ENCODE assay signal across 17 mouse cellular contexts in genomic region chr1:36723146-36724056, GRCm38 (mm10). TPM values are rescaled to one million over a fixed set of nuclear protein-coding genes. Genes with fewer than 3 reads are reported as not detected.
DNase-seq lines count a peak whose midpoint lies in the region; ATAC-seq and TF ChIP-seq lines count a peak whose summit lies in the region.
"Had no signal": no experiment of that assay in that cellular context is flagged by ENCODE, and none has a peak within 500 bp of the region (broad histone marks: within the 10 kb centered on the region; RNA-seq: fewer than 3 reads in every experiment).

No protein-coding gene starts in this region.

- WGBS in kidney, embryonic 16.5 days = 47% methylated on average over 16 of the region's 16 CpGs
- 26% methylated on average over 16 of the region's 16 CpGs for WGBS in thymus, adult 2 months
- 78% methylated on average over 16 of the region's 16 CpGs for WGBS in midbrain, embryonic 15.5 days

- H3K9ac ChIP-seq in kidney, embryonic 16.5 days (replicated peaks; ENCODE audit: low read length) = no peak overlapping the region
- H3K9ac ChIP-seq in midbrain, embryonic 15.5 days = no peak overlapping the region
- H3K9ac ChIP-seq: embryonic facial prominence, embryonic 15.5 days; liver, embryonic 14.5 days had no signal

- no peak for ATAC-seq in kidney, embryonic 16.5 days (ENCODE audit: low FRiP score, low TSS enrichment)
- peak; percentile 91 for ATAC-seq in inflammation-experienced regulatory T-cells, adult 6 months
- no peak for ATAC-seq in megakaryocyte-erythroid progenitor cell, adult 5-6 weeks (replicated peaks; ENCODE audit: low FRiP score, low TSS enrichment, poor library complexity, severe bottlenecking)
- no peak for ATAC-seq in midbrain, embryonic 15.5 days (replicated peaks)

- H3K4me3 ChIP-seq in kidney, embryonic 16.5 days (ENCODE audit: low read length) = no peak overlapping the region
- H3K4me3 ChIP-seq in thymus, adult 2 months (ENCODE audit: control insufficient read depth, insufficient read depth, low read length) = no peak overlapping the region
- no peak overlapping the region for H3K4me3 ChIP-seq in midbrain, embryonic 15.5 days
- H3K4me3 ChIP-seq: embryonic facial prominence, embryonic 15.5 days had no signal

- no peak for TF ChIP-seq CTCF in thymus, adult 2 months (IDR thresholded peaks at IDR 0.05; ENCODE audit: borderline replicate concordance, control insufficient read depth, extremely low read depth, insufficient read depth, low read length, poor library complexity)

- peak; percentile 14 for DNase-seq in kidney, postnatal 10 days
- DNase-seq in T-cell, adult 2 months (ENCODE audit: low spot score) = peak; percentile 77
- DNase-seq in thymus, adult 2 months = peak; percentile 16
- no peak for DNase-seq in gastrocnemius, postnatal 36 days
- DNase-seq: cerebellum, adult 18-20 months; heart, postnatal 4 days; kidney, adult 8-10 months; right cerebral cortex, postnatal 14 days had no signal

- 0 out of 2 replicates have a peak, but pooled peaks cover 3% of the 10 kb centered on the region for H3K4me1 ChIP-seq in kidney, embryonic 16.5 days (ENCODE audit: insufficient read depth, low read length)
- peaks cover 30% of the 10 kb centered on the region for H3K4me1 ChIP-seq in thymus, adult 2 months (replicated peaks; ENCODE audit: control insufficient read depth, insufficient read depth, low read length)
- no peaks in the 10 kb centered on the region for H3K4me1 ChIP-seq in midbrain, embryonic 15.5 days

- H3K27ac ChIP-seq in kidney, embryonic 16.5 days (ENCODE audit: low read length) = no peak overlapping the region
- peak overlapping the region; percentile 45; the same call in 1 of the 2 replicates for H3K27ac ChIP-seq in thymus, adult 2 months (ENCODE audit: control insufficient read depth, insufficient read depth, low read length)
- H3K27ac ChIP-seq in midbrain, embryonic 15.5 days = no peak overlapping the region
- H3K27ac ChIP-seq: liver, embryonic 14.5 days had no signal

- intact Hi-C loops in gastrocnemius, postnatal 36 days (cut with DNase I) = no loop called here

- H3K4me2 ChIP-seq in kidney, embryonic 16.5 days (replicated peaks; ENCODE audit: low read depth, low read length) = no peak overlapping the region
- H3K4me2 ChIP-seq in midbrain, embryonic 15.5 days = no peak overlapping the region
- H3K4me2 ChIP-seq: embryonic facial prominence, embryonic 15.5 days; midbrain, embryonic 11.5 days had no signal

- no peaks in the 10 kb centered on the region for H3K27me3 ChIP-seq in kidney, embryonic 16.5 days (ENCODE audit: insufficient read depth, low read length)
- no peaks in the 10 kb centered on the region for H3K27me3 ChIP-seq in thymus, adult 2 months (ENCODE audit: control insufficient read depth, insufficient read depth, low read length)
- no peaks in the 10 kb centered on the region for H3K27me3 ChIP-seq in midbrain, embryonic 15.5 days (replicated peaks)
- H3K27me3 ChIP-seq: embryonic facial prominence, embryonic 15.5 days had no signal

- TF ChIP-seq POLR2A in thymus, adult 2 months (IDR thresholded peaks at IDR 0.05; ENCODE audit: control insufficient read depth, extremely low read depth, insufficient read depth, low read length, poor library complexity) = no peak

- no peaks in the 10 kb centered on the region for H3K36me3 ChIP-seq in kidney, embryonic 16.5 days (ENCODE audit: insufficient read depth, low read length)
- H3K36me3 ChIP-seq in thymus, adult 2 months (ENCODE audit: control insufficient read depth, insufficient read depth, low read length) = no peaks in the 10 kb centered on the region
- no peaks in the 10 kb centered on the region for H3K36me3 ChIP-seq in midbrain, embryonic 15.5 days (replicated peaks)
- H3K36me3 ChIP-seq: embryonic facial prominence, embryonic 15.5 days had no signal

- no peaks in the 10 kb centered on the region for H3K9me3 ChIP-seq in kidney, embryonic 16.5 days (ENCODE audit: low read length)
- no peaks in the 10 kb centered on the region for H3K9me3 ChIP-seq in midbrain, embryonic 15.5 days
- H3K9me3 ChIP-seq: embryonic facial prominence, embryonic 15.5 days had no signal

RNA-seq across cellular contexts. Expression of gene Actr1b, which starts 9.2 kb away (rescaled TPM):
- polyA plus RNA-seq in kidney, embryonic 16.5 days (2015; fragmentation: Nextera tagmentation; extraction: Ambion mirVana) = 118 and 123 TPM in 2 replicates
- polyA plus RNA-seq in inflammation-experienced regulatory T-cells, adult 6 months (2017; shearing (Covaris generic)) = 10 to 100 TPM; 37.4 to 47.1 (median 41.0) TPM
- 182 and 213 TPM in 2 replicates for polyA plus RNA-seq in thymus, adult 2 months (2012; rRNA removed)
- total RNA-seq in megakaryocyte-erythroid progenitor cell, adult 5-6 weeks (2014; fragmentation: Nextera tagmentation) = 45.8 and 49.2 TPM in 2 replicates
- 49.1 and 51.1 TPM in 2 replicates for total RNA-seq in megakaryocyte-erythroid progenitor cell, adult 5-6 weeks (2017)
- 110 and 112 TPM in 2 replicates for polyA plus RNA-seq in midbrain, embryonic 15.5 days (2015; fragmentation: Nextera tagmentation; extraction: Ambion mirVana)
- total RNA-seq in gastrocnemius, postnatal 36 days (2021) = 100 to 1,000 TPM; 117 to 148 TPM

RNA-seq across cellular contexts. Expression of gene 4933424G06Rik, which starts 13.5 kb away (rescaled TPM):
- 0.26 TPM in 1 of 2 replicates, not detected in the other for polyA plus RNA-seq in kidney, embryonic 16.5 days (2015; fragmentation: Nextera tagmentation; extraction: Ambion mirVana)
- polyA plus RNA-seq in inflammation-experienced regulatory T-cells, adult 6 months (2017; shearing (Covaris generic)) = not detected
- not detected in 2 replicates for polyA plus RNA-seq in thymus, adult 2 months (2012; rRNA removed)
- not detected in 2 replicates for total RNA-seq in megakaryocyte-erythroid progenitor cell, adult 5-6 weeks (2014; fragmentation: Nextera tagmentation)
- not detected in 2 replicates for total RNA-seq in megakaryocyte-erythroid progenitor cell, adult 5-6 weeks (2017)
- polyA plus RNA-seq in midbrain, embryonic 15.5 days (2015; fragmentation: Nextera tagmentation; extraction: Ambion mirVana) = 0.84 and 1.1 TPM in 2 replicates
- total RNA-seq in gastrocnemius, postnatal 36 days (2021) = under 1 TPM in 1 of 2 experiments, not detected in 1; 0.49 TPM
- total RNA-seq: heart, postnatal 4 days had no signal
- polyA plus RNA-seq: liver, embryonic 14.5 days; stomach, embryonic 14.5 days had no signal

RNA-seq across cellular contexts. Expression of gene Cox5b, which starts 32.2 kb away (rescaled TPM):
- 681 and 722 TPM in 2 replicates for polyA plus RNA-seq in kidney, embryonic 16.5 days (2015; fragmentation: Nextera tagmentation; extraction: Ambion mirVana)
- polyA plus RNA-seq in inflammation-experienced regulatory T-cells, adult 6 months (2017; shearing (Covaris generic)) = 100 to 1,000 TPM; 273 to 480 (median 293) TPM
- 395 and 432 TPM in 2 replicates for polyA plus RNA-seq in thymus, adult 2 months (2012; rRNA removed)
- total RNA-seq in megakaryocyte-erythroid progenitor cell, adult 5-6 weeks (2014; fragmentation: Nextera tagmentation) = 728 and 806 TPM in 2 replicates
- 1,234 and 1,237 TPM in 2 replicates for total RNA-seq in megakaryocyte-erythroid progenitor cell, adult 5-6 weeks (2017)
- 612 and 618 TPM in 2 replicates for polyA plus RNA-seq in midbrain, embryonic 15.5 days (2015; fragmentation: Nextera tagmentation; extraction: Ambion mirVana)
- 1,000 to 10,000 TPM; 1,244 to 1,300 TPM for total RNA-seq in gastrocnemius, postnatal 36 days (2021)

RNA-seq across cellular contexts. Expression of gene Zap70, which starts 38.2 kb away (rescaled TPM):
- polyA plus RNA-seq in kidney, embryonic 16.5 days (2015; fragmentation: Nextera tagmentation; extraction: Ambion mirVana) = 0.28 and 0.54 TPM in 2 replicates
- polyA plus RNA-seq in inflammation-experienced regulatory T-cells, adult 6 months (2017; shearing (Covaris generic)) = 100 to 1,000 TPM; 241 to 287 (median 257) TPM
- 270 and 289 TPM in 2 replicates for polyA plus RNA-seq in thymus, adult 2 months (2012; rRNA removed)
- 2.5 and 3.9 TPM in 2 replicates for total RNA-seq in megakaryocyte-erythroid progenitor cell, adult 5-6 weeks (2014; fragmentation: Nextera tagmentation)
- 1.3 and 1.7 TPM in 2 replicates for total RNA-seq in megakaryocyte-erythroid progenitor cell, adult 5-6 weeks (2017)
- polyA plus RNA-seq in midbrain, embryonic 15.5 days (2015; fragmentation: Nextera tagmentation; extraction: Ambion mirVana) = 1.8 and 2.7 TPM in 2 replicates
- total RNA-seq in gastrocnemius, postnatal 36 days (2021) = under 1 TPM in 1 of 2 experiments, not detected in 1; 0.89 TPM

RNA-seq across cellular contexts. Expression of gene Fam178b, which starts 40.4 kb away (rescaled TPM):
- 1.2 and 1.8 TPM in 2 replicates for polyA plus RNA-seq in kidney, embryonic 16.5 days (2015; fragmentation: Nextera tagmentation; extraction: Ambion mirVana)
- polyA plus RNA-seq in inflammation-experienced regulatory T-cells, adult 6 months (2017; shearing (Covaris generic)) = under 1 TPM in 1 of 3 experiments, not detected in 2; 0.40 TPM
- polyA plus RNA-seq in thymus, adult 2 months (2012; rRNA removed) = 1.4 and 1.9 TPM in 2 replicates
- not detected in 2 replicates for total RNA-seq in megakaryocyte-erythroid progenitor cell, adult 5-6 weeks (2014; fragmentation: Nextera tagmentation)
- not detected in 2 replicates for total RNA-seq in megakaryocyte-erythroid progenitor cell, adult 5-6 weeks (2017)
- not detected in 2 replicates for polyA plus RNA-seq in midbrain, embryonic 15.5 days (2015; fragmentation: Nextera tagmentation; extraction: Ambion mirVana)
- total RNA-seq in gastrocnemius, postnatal 36 days (2021) = 1 to 10 TPM in 1 of 2 experiments, not detected in 1; 1.2 TPM
- total RNA-seq: left cerebral cortex, adult 18-20 months had no signal

Comparison
In these comparisons a context has a peak if more than half of its experiments do, and no peak if none do; other contexts are left out.
1. DNase-seq: peak in kidney, postnatal 10 days (single experiment), T-cell, adult 2 months (single experiment) and thymus, adult 2 months (single experiment); none in gastrocnemius, postnatal 36 days (0 of 2).